Mouse (Mus musculus) lung, postnatal 0 days (tissue): Measurements from ENCODE around the gene Nr5a1. TPM values are rescaled to one million over a fixed set of nuclear protein-coding genes. Genes with fewer than 3 reads are reported as not detected.

Source experiments
- ATAC-seq: fragments of 200-750 bp; cut with Nextera tagmentation; 2 replicates; pipeline ENCODE4 v1.8.0; 2017; ENCODE audit warnings: moderate library complexity
- DNase-seq: peaks from one replicate; pipeline ENCODE4 v3.0.0-alpha.2; 2016; ENCODE audit warnings: low spot score
- H3K27ac ChIP-seq: fragments of 300-500 bp; sonication (generic); 2 replicates; pipeline ENCODE4 v1.5.1; 2014; ENCODE audit warnings: antibody characterized with exemption, mild to moderate bottlenecking, low read length, mixed read lengths
- H3K27me3 ChIP-seq: fragments of 300-500 bp; sonication (generic); replicated peaks from 2 replicates; pipeline ENCODE4 v1.6.1; 2014; ENCODE audit warnings: low read length, mixed read lengths; ENCODE audit not compliant: insufficient read depth
- H3K36me3 ChIP-seq: fragments of 300-500 bp; sonication (generic); 2 replicates; pipeline ENCODE4 v1.6.1; 2014; ENCODE audit warnings: low read length, mixed read lengths; ENCODE audit not compliant: insufficient read depth
- H3K4me1 ChIP-seq: fragments of 300-500 bp; sonication (generic); 2 replicates; pipeline ENCODE4 v1.6.1; 2014; ENCODE audit warnings: antibody characterized with exemption, low read depth, low read length, mixed read lengths; ENCODE audit not compliant: insufficient read depth
- H3K4me2 ChIP-seq: fragments of 300-500 bp; sonication (generic); replicated peaks from 2 replicates; pipeline ENCODE4 v1.6.1; 2014; ENCODE audit warnings: low read depth, mild to moderate bottlenecking, low read length, moderate library complexity, mixed read lengths
- H3K4me3 ChIP-seq: fragments of 300-500 bp; sonication (generic); 2 replicates; pipeline ENCODE4 v1.5.1; 2014; ENCODE audit warnings: low read depth, low read length
- H3K9ac ChIP-seq: fragments of 300-500 bp; sonication (generic); replicated peaks from 2 replicates; pipeline ENCODE4 v1.6.1; 2014; ENCODE audit warnings: low read depth, mild to moderate bottlenecking
- H3K9me3 ChIP-seq: fragments of 300-500 bp; sonication (generic); 2 replicates; pipeline ENCODE4 v1.6.1; 2016; ENCODE audit warnings: low read length, mixed read lengths
- CTCF ChIP-seq: IDR thresholded peaks from 2 replicates; pipeline ENCODE4 v1.5.1; 2016; ENCODE audit warnings: antibody characterized with exemption, mild to moderate bottlenecking
- EP300 ChIP-seq: IDR thresholded peaks from 2 replicates; pipeline ENCODE4 v1.6.1; 2016; ENCODE audit warnings: antibody characterized with exemption, mild to moderate bottlenecking, control low read depth
- WGBS: fragments of 180-500 bp; shearing (Covaris S2); extraction: QIAGEN DNeasy Blood & Tissue Kit; methylation state at CpG from one replicate; pipeline ENCODE4 v1.1.7; 2014; 5-methylcytosine and 5-hydroxymethylcytosine counted together
- polyA plus RNA-seq: library from polyadenylated mRNA; unstranded; fragments of >200 nt; fragmentation: Nextera tagmentation; extraction: Ambion mirVana; gene quantifications from 2 replicates; pipeline ENCODE4 v1.2.1, GENCODE M21; 2015

Nr5a1 gene
- polyA plus RNA-seq, 1 experiment from 2014 or later, result 0.08 TPM

DNA sequence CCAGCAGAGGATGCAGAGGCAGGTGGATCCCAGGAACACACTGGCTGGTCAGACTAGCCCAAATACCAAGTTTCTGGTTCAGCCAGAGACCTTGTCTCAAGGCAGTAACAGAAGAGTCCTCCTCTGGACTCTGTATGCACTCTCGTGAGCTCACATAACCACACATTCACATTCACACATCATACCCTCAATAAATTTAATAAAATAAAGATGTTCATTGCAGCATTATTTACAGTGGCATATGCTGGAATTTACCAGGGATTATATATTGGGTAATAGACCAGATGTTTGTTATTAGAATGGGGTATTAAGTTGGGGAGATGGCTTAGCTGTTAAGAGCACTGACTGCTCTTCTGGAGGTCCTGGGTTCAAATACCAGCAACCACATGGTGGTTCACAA is 64.0 kb downstream of the Nr5a1 start:
- 74% methylated on average over 1 of the region's 1 CpGs for WGBS
- no peaks in the 10 kb centered on the region for H3K36me3 ChIP-seq
- H3K27ac ChIP-seq, result no peak overlapping the region
- no peak overlapping the region for H3K9ac ChIP-seq
- no peak for TF ChIP-seq CTCF
- no peak for TF ChIP-seq EP300
- DNase-seq (no peak), ATAC-seq (no peak)
- no peaks in the 10 kb centered on the region for H3K4me1 ChIP-seq
- no peak overlapping the region for H3K4me3 ChIP-seq
- H3K27me3 ChIP-seq, result no peaks in the 10 kb centered on the region
- H3K9me3 ChIP-seq, result no peaks in the 10 kb centered on the region
- no peak overlapping the region for H3K4me2 ChIP-seq

DNA sequence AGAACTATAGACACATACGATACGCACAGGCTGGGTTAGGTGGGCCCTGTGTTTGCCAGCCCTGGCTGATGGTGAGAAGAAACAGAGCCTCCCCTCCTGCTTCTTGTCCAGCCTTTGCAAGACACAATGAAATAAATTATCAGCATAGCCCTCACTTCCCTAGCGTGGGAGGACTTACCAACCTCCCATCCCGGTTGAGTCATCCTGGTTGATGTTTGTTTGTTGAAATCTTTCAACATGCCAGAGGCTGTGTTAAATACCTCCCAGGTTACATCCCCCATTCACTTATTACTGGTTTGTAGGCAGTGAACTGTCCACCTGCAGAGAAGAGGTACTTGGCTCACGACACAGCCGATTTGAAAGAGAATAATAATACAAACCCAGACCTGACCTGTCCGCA is 66.7 kb downstream of the Nr5a1 start:
- DNase-seq (no peak), ATAC-seq (no peak)
- H3K27ac ChIP-seq, result no peak overlapping the region
- H3K27me3 ChIP-seq, result no peaks in the 10 kb centered on the region
- H3K9ac ChIP-seq, result no peak overlapping the region
- no peak overlapping the region for H3K4me2 ChIP-seq
- TF ChIP-seq CTCF (no peak), EP300 (no peak)
- H3K4me1 ChIP-seq, result no peaks in the 10 kb centered on the region
- H3K9me3 ChIP-seq, result no peaks in the 10 kb centered on the region
- 83% methylated on average over 7 of the region's 7 CpGs for WGBS
- no peak overlapping the region for H3K4me3 ChIP-seq
- no peaks in the 10 kb centered on the region for H3K36me3 ChIP-seq

DNA sequence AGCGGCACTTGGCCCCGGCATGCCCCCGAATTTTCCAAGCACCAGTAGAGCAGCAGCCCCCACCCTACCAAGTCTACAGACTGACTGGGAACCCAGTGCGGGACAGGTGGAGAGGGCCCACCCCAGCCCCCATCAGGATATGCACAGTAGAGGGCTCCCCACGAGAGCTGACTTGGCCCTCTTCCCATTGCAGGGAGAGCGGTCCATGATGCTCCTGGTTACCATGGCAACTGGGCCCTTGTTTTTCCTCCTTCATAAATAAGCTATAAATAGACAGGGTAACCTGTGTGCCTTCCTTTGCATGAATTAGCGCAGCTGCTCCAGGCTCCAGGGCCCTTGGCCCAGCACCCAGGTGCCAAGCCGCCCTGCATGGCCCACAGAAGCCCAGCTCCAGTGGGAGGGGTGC is 67.1 kb downstream of the Nr5a1 start:
- DNase-seq, result no peak
- H3K4me2 ChIP-seq, result no peak overlapping the region
- no peaks in the 10 kb centered on the region for H3K27me3 ChIP-seq
- no peaks in the 10 kb centered on the region for H3K9me3 ChIP-seq
- H3K9ac ChIP-seq, result no peak overlapping the region
- H3K36me3 ChIP-seq, result no peaks in the 10 kb centered on the region
- H3K27ac ChIP-seq, result no peak overlapping the region
- TF ChIP-seq CTCF (no peak), EP300 (no peak)
- H3K4me3 ChIP-seq, result no peak overlapping the region
- H3K4me1 ChIP-seq, result no peaks in the 10 kb centered on the region
- no peak for ATAC-seq
- 52% methylated on average over 8 of the region's 8 CpGs for WGBS

DNA sequence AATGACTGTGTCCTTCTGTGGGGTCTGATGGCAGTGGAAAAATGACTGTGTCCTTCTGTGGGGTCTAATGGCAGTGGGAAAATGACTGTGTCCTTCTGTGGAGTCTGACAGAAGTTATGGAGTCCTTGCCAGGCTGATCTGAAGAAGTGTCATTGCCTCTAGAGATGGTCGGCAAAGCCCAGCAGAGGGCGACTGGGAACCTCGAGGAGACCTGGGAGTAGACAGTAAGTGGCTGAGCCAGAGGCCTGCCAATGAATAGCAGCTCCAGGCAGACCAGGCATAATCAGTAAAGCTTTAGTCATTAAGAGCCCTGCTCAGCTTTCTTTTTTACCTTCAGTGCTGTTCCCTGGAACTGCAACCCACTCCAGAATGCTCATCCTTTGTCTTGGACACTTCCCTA is 68.4 kb downstream of the Nr5a1 start:
- Histone ChIP-seq H3K4me1 (no peaks in the 10 kb centered on the region), H3K36me3 (no peaks in the 10 kb centered on the region), H3K4me2 (no peak overlapping the region), H3K9me3 (no peaks in the 10 kb centered on the region), H3K4me3 (no peak overlapping the region), H3K9ac (no peak overlapping the region), H3K27me3 (no peaks in the 10 kb centered on the region), H3K27ac (no peak overlapping the region)
- WGBS, result 0% methylated on average over 3 of the region's 3 CpGs
- TF ChIP-seq CTCF (peak; percentile 79), EP300 (no peak)
- DNase-seq (peak; percentile 82), ATAC-seq (peak; percentile 67)

DNA sequence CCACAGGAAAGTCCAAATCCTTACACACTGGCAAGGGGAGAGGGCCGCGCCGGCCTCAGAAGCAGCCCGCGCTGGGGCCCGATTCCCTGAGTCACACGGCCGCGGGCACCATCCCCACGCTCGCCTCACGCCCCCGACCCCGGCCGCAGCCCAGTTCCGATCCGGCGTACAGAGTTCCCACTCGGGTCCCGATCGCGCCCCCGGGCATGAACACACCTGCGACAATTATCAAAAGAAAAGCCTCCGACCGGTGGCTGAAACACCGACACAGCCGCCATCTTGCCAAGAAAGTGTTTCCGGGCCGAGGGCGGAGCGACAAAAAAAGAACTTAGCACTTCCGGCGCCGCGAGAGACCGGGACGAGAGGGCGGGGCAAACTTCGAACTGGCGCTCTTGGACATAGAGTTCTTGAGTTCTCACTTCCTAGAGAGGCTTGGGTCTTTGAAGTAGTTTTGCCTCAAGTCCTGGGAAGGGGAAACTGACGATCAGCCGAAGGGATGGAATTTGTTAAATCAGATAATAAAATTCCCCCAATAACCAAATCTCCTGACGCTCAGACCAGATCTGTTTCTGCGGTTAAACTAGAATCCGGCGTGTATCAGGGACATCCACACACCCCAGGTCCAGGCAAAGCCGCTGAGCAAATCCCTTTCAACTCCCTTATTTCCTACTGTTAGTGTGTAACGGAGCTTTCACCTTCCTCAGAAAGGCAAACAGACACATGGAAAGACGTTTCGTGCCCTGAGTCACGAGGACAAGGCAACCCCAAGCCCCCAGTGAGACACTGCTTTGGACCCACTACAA is 70.5 kb downstream of the Nr5a1 start, which contains the start of gene Psmb7:
TSS of gene Psmb7 (minus strand) at position 463 of the 803 bp plus-strand sequence.
- H3K4me1 ChIP-seq, result no peaks in the 10 kb centered on the region
- ATAC-seq, result peak; percentile 94
- H3K27ac ChIP-seq, result peak within 1 kb of the TSS; percentile 72; the same call in 1 of the 2 replicates
- peak; percentile 98 for DNase-seq
- peak within 1 kb of the TSS; percentile 91 for H3K9ac ChIP-seq
- H3K27me3 ChIP-seq, result no peaks in the 10 kb centered on the region
- H3K9me3 ChIP-seq, result no peaks in the 10 kb centered on the region
- H3K4me3 ChIP-seq, result peak within 1 kb of the TSS; percentile 90
- peaks cover 4% of the 10 kb centered on the region; the same call in 1 of the 2 replicates for H3K36me3 ChIP-seq
- WGBS, result 2% methylated on average over 48 of the region's 52 CpGs
- H3K4me2 ChIP-seq, result peak within 1 kb of the TSS; percentile 78
- no peak for TF ChIP-seq CTCF

Other genes starting within 250 kb of the Nr5a1 start
- gene Nek6, start 202.9 kb downstream of the Nr5a1 start, polyA plus RNA-seq, result 57.8 and 69.4 TPM in 2 replicates
- gene Psmb7, start 70.5 kb downstream of the Nr5a1 start, polyA plus RNA-seq, result 129 and 135 TPM in 2 replicates
- 0.53 and 0.74 TPM in 2 replicates for gene Nr6a1, start 213.1 kb upstream of the Nr5a1 start, polyA plus RNA-seq
- gene Olfml2a, start 217.4 kb upstream of the Nr5a1 start, polyA plus RNA-seq, result 5.9 and 6.4 TPM in 2 replicates